Mouse (Mus musculus): Measurements from ENCODE around the gene F13a1. TPM values are rescaled to one million over a fixed set of nuclear protein-coding genes. Genes with fewer than 3 reads are reported as not detected.

Gene F13a1
- polyA plus RNA-seq, 1 experiment from 2014 or later: 2.6 TPM

GRCm38 (mm10) chr13:37049018-37049417 lies 1.0 kb downstream of the F13a1 start:
- Histone ChIP-seq H3K9me3 (ENCODE audit: control insufficient read depth, low read length) (no peaks in the 10 kb centered on the region), H3K9ac (ENCODE audit: low read length) (no peak overlapping the region), H3K4me2 (ENCODE audit: low read depth, severe bottlenecking) (no peak overlapping the region), H3K27ac (replicated peaks; ENCODE audit: low read depth, low read length) (no peak overlapping the region), H3K36me3 (ENCODE audit: control insufficient read depth, insufficient read depth, low read length) (no peaks in the 10 kb centered on the region), H3K27me3 (ENCODE audit: control insufficient read depth, insufficient read depth, low read length) (no peaks in the 10 kb centered on the region), H3K4me3 (ENCODE audit: low read depth, low read length) (no peak overlapping the region), H3K4me1 (ENCODE audit: control insufficient read depth, insufficient read depth, low read length) (no peaks in the 10 kb centered on the region)
- 53% methylated on average over 6 of the region's 6 CpGs for WGBS
- DNase-seq (ENCODE audit: low spot score) (no peak), ATAC-seq (ENCODE audit: insufficient number of reproducible peaks, low FRiP score, low TSS enrichment, low read depth) (no peak)

GRCm38 (mm10) chr13:37045005-37045404 lies 5.0 kb downstream of the F13a1 start:
- 89% methylated on average over 3 of the region's 3 CpGs for WGBS
- no peak overlapping the region for H3K4me2 ChIP-seq (ENCODE audit: low read depth, severe bottlenecking)
- H3K27me3 ChIP-seq (ENCODE audit: control insufficient read depth, insufficient read depth, low read length): no peaks in the 10 kb centered on the region
- H3K36me3 ChIP-seq (ENCODE audit: control insufficient read depth, insufficient read depth, low read length): no peaks in the 10 kb centered on the region
- DNase-seq (ENCODE audit: low spot score): peak; percentile 28
- no peak overlapping the region for H3K27ac ChIP-seq (replicated peaks; ENCODE audit: low read depth, low read length)
- no peaks in the 10 kb centered on the region for H3K9me3 ChIP-seq (ENCODE audit: control insufficient read depth, low read length)
- no peaks in the 10 kb centered on the region for H3K4me1 ChIP-seq (ENCODE audit: control insufficient read depth, insufficient read depth, low read length)
- no peak for ATAC-seq (ENCODE audit: insufficient number of reproducible peaks, low FRiP score, low TSS enrichment, low read depth)
- H3K4me3 ChIP-seq (ENCODE audit: low read depth, low read length): no peak overlapping the region
- H3K9ac ChIP-seq (ENCODE audit: low read length): no peak overlapping the region

GRCm38 (mm10) chr13:37034745-37035144 lies 15.3 kb downstream of the F13a1 start:
- no peak for ATAC-seq (ENCODE audit: insufficient number of reproducible peaks, low FRiP score, low TSS enrichment, low read depth)
- H3K9ac ChIP-seq (ENCODE audit: low read length): no peak overlapping the region
- no peak for DNase-seq (ENCODE audit: low spot score)
- no peak overlapping the region for H3K4me3 ChIP-seq (ENCODE audit: low read depth, low read length)
- no peaks in the 10 kb centered on the region for H3K27me3 ChIP-seq (ENCODE audit: control insufficient read depth, insufficient read depth, low read length)
- H3K4me2 ChIP-seq (ENCODE audit: low read depth, severe bottlenecking): no peak overlapping the region
- no peak overlapping the region for H3K27ac ChIP-seq (replicated peaks; ENCODE audit: low read depth, low read length)
- H3K9me3 ChIP-seq (ENCODE audit: control insufficient read depth, low read length): no peaks in the 10 kb centered on the region
- no peaks in the 10 kb centered on the region for H3K4me1 ChIP-seq (ENCODE audit: control insufficient read depth, insufficient read depth, low read length)
- WGBS: 86% methylated on average over 3 of the region's 3 CpGs
- no peaks in the 10 kb centered on the region for H3K36me3 ChIP-seq (ENCODE audit: control insufficient read depth, insufficient read depth, low read length)

DNA sequence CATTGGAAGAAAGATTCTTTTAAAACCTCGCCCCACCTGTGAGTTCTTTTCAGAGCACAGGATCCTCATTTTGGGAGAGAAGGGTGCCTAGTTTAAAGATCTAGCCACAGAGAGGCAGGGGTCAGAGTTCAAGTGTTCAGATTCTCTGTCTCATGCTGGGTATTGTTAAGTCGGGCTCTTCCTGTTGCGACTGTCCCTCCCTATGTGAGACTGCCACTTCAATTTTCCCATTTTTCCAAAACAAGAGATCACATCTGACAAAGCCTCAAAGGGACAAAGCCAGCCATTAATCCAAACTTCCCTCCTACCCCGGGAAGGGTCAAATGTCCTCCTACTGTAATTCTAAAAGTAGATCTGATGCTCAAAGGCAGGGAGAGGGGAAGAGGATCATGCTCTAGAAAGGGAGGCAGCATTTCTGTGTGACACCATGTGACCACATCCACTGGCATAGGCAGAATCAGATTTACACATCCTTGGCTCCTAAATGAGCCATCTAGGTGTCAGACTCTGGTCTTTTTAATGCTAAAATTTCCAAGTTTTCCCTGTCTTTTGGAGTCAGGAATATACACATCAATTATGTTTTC lies 24.0 kb downstream of the F13a1 start:
- no peaks in the 10 kb centered on the region for H3K9me3 ChIP-seq (ENCODE audit: control insufficient read depth, low read length)
- H3K4me3 ChIP-seq (ENCODE audit: low read depth, low read length): no peak overlapping the region
- H3K9ac ChIP-seq (ENCODE audit: low read length): no peak overlapping the region
- H3K4me1 ChIP-seq (ENCODE audit: control insufficient read depth, insufficient read depth, low read length): no peaks in the 10 kb centered on the region
- 74% methylated on average over 4 of the region's 4 CpGs for WGBS
- no peak overlapping the region for H3K27ac ChIP-seq (replicated peaks; ENCODE audit: low read depth, low read length)
- ATAC-seq (ENCODE audit: insufficient number of reproducible peaks, low FRiP score, low TSS enrichment, low read depth) (no peak), DNase-seq (ENCODE audit: low spot score) (no peak)
- H3K4me2 ChIP-seq (ENCODE audit: low read depth, severe bottlenecking): no peak overlapping the region
- H3K36me3 ChIP-seq (ENCODE audit: control insufficient read depth, insufficient read depth, low read length): no peaks in the 10 kb centered on the region
- no peaks in the 10 kb centered on the region for H3K27me3 ChIP-seq (ENCODE audit: control insufficient read depth, insufficient read depth, low read length)

- DNase-seq (ENCODE audit: low spot score) (no peak), ATAC-seq (ENCODE audit: insufficient number of reproducible peaks, low FRiP score, low TSS enrichment, low read depth) (no peak)
- H3K4me2 ChIP-seq (ENCODE audit: low read depth, severe bottlenecking): no peak overlapping the region
- H3K27me3 ChIP-seq (ENCODE audit: control insufficient read depth, insufficient read depth, low read length): no peaks in the 10 kb centered on the region
- H3K27ac ChIP-seq (replicated peaks; ENCODE audit: low read depth, low read length): no peak overlapping the region
- 77% methylated on average over 2 of the region's 2 CpGs for WGBS
- H3K9me3 ChIP-seq (ENCODE audit: control insufficient read depth, low read length): no peaks in the 10 kb centered on the region
- no peak overlapping the region for H3K9ac ChIP-seq (ENCODE audit: low read length)
- H3K4me1 ChIP-seq (ENCODE audit: control insufficient read depth, insufficient read depth, low read length): no peaks in the 10 kb centered on the region
- H3K4me3 ChIP-seq (ENCODE audit: low read depth, low read length): no peak overlapping the region
- H3K36me3 ChIP-seq (ENCODE audit: control insufficient read depth, insufficient read depth, low read length): no peaks in the 10 kb centered on the region
Measured at GRCm38 (mm10) chr13:37021575-37021974, 28.5 kb downstream of the F13a1 start.

DNA sequence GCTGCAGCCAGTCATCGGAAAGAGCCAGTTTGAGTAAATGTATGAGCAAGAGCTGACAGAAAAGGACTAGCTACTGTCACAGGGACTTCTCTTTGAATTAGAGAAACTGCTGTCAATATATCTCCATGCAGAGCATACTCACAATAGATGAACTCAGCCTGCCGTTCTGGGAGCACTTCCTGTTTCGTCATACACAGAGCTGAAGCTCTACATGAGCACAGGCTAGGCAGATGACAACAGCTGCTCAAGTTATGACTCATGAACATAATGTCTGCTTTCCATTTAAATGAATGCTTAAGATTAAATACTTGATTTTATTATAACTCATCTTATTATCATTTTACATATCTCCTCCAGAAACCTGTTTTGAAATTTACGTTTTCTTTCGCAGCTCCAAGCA lies 39.3 kb downstream of the F13a1 start:
- 88% methylated on average over 5 of the region's 5 CpGs for WGBS
- H3K36me3 ChIP-seq (ENCODE audit: control insufficient read depth, insufficient read depth, low read length): no peaks in the 10 kb centered on the region
- no peak overlapping the region for H3K4me3 ChIP-seq (ENCODE audit: low read depth, low read length)
- no peaks in the 10 kb centered on the region for H3K4me1 ChIP-seq (ENCODE audit: control insufficient read depth, insufficient read depth, low read length)
- no peaks in the 10 kb centered on the region for H3K27me3 ChIP-seq (ENCODE audit: control insufficient read depth, insufficient read depth, low read length)
- no peaks in the 10 kb centered on the region for H3K9me3 ChIP-seq (ENCODE audit: control insufficient read depth, low read length)
- H3K4me2 ChIP-seq (ENCODE audit: low read depth, severe bottlenecking): no peak overlapping the region
- ATAC-seq (ENCODE audit: insufficient number of reproducible peaks, low FRiP score, low TSS enrichment, low read depth) (no peak), DNase-seq (ENCODE audit: low spot score) (no peak)
- H3K9ac ChIP-seq (ENCODE audit: low read length): no peak overlapping the region
- no peak overlapping the region for H3K27ac ChIP-seq (replicated peaks; ENCODE audit: low read depth, low read length)

DNA sequence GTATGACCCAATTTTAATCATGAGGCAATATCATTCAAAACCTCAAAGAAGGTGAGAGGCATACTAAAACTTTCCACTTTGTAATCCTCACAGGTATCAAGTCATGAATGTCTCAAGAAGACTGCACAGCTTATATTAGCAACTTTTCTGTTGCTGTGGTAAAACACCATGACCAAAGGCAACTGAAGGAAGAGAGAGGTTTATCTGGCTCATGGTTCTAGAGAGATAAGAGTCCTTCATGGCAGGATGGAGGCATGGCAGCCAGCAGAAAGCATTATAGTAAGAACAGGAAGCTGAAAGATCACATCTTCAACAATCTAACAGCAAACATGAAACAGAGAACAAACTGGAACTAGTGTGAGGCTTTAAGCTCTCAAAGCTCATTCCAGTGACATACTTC lies 43.8 kb downstream of the F13a1 start:
- Histone ChIP-seq H3K27ac (replicated peaks; ENCODE audit: low read depth, low read length) (no peak overlapping the region), H3K4me2 (ENCODE audit: low read depth, severe bottlenecking) (no peak overlapping the region), H3K4me1 (ENCODE audit: control insufficient read depth, insufficient read depth, low read length) (no peaks in the 10 kb centered on the region), H3K27me3 (ENCODE audit: control insufficient read depth, insufficient read depth, low read length) (no peaks in the 10 kb centered on the region), H3K9me3 (ENCODE audit: control insufficient read depth, low read length) (no peaks in the 10 kb centered on the region), H3K9ac (ENCODE audit: low read length) (no peak overlapping the region), H3K4me3 (ENCODE audit: low read depth, low read length) (no peak overlapping the region), H3K36me3 (ENCODE audit: control insufficient read depth, insufficient read depth, low read length) (no peaks in the 10 kb centered on the region)
- ATAC-seq (ENCODE audit: insufficient number of reproducible peaks, low FRiP score, low TSS enrichment, low read depth): no peak
- DNase-seq (ENCODE audit: low spot score): no peak

DNA sequence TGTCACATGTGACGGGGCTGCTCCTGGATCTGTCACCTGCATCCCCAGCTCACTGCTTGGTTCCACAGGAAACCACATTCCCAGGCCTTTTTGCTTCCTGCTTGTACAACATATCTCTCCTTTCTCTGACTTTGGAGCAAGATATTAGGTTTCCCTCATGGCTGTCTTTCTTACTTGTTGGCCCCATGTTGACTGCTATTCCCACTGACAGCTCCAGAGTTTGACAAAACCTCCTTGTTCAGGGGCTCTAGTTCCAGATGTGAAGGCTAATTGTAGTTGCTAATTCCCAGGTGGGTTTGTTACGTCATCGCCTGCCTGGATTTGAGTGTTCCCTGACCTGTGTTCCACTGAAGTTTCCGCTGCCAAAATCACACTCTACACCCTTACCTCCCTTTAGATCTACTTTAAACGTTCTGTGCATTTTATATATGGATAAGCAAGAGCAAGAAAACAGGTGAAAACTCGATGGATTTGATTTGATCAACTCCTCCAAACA lies 50.8 kb downstream of the F13a1 start:
- H3K9ac ChIP-seq (ENCODE audit: low read length): no peak overlapping the region
- H3K27me3 ChIP-seq (ENCODE audit: control insufficient read depth, insufficient read depth, low read length): no peaks in the 10 kb centered on the region
- WGBS: 64% methylated on average over 6 of the region's 6 CpGs
- peak; percentile 58 for DNase-seq (ENCODE audit: low spot score)
- no peak overlapping the region for H3K4me2 ChIP-seq (ENCODE audit: low read depth, severe bottlenecking)
- H3K9me3 ChIP-seq (ENCODE audit: control insufficient read depth, low read length): no peaks in the 10 kb centered on the region
- no peaks in the 10 kb centered on the region for H3K4me1 ChIP-seq (ENCODE audit: control insufficient read depth, insufficient read depth, low read length)
- ATAC-seq (ENCODE audit: insufficient number of reproducible peaks, low FRiP score, low TSS enrichment, low read depth): peak; percentile 31; the same call in 1 of the 2 replicates
- H3K27ac ChIP-seq (replicated peaks; ENCODE audit: low read depth, low read length): no peak overlapping the region; the same call in 1 of the 2 replicates
- H3K4me3 ChIP-seq (ENCODE audit: low read depth, low read length): no peak overlapping the region
- H3K36me3 ChIP-seq (ENCODE audit: control insufficient read depth, insufficient read depth, low read length): no peaks in the 10 kb centered on the region

DNA sequence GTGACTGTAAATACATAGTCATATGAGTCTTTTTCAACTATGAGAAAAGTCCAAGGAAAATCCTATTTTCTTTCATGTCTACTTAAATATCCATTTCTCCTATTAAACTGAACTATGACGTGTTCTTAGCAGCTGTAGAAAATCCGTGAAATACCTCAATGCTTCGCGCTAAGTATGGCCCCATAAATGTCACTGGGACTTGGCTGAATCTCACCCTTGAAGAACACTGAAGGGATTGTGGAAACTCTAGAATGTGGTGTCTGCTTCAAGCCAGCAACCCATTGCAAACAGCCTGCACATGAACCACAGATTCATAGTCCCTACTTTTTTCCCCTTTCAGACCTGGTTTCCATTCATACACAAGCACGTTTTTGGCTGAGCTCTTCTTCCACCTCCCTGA lies 56.5 kb downstream of the F13a1 start:
- H3K9ac ChIP-seq (ENCODE audit: low read length): no peak overlapping the region
- 89% methylated on average over 5 of the region's 5 CpGs for WGBS
- no peaks in the 10 kb centered on the region for H3K9me3 ChIP-seq (ENCODE audit: control insufficient read depth, low read length)
- H3K4me3 ChIP-seq (ENCODE audit: low read depth, low read length): no peak overlapping the region
- ATAC-seq (ENCODE audit: insufficient number of reproducible peaks, low FRiP score, low TSS enrichment, low read depth) (no peak), DNase-seq (ENCODE audit: low spot score) (no peak)
- no peak overlapping the region for H3K4me2 ChIP-seq (ENCODE audit: low read depth, severe bottlenecking)
- H3K27ac ChIP-seq (replicated peaks; ENCODE audit: low read depth, low read length): no peak overlapping the region
- no peaks in the 10 kb centered on the region for H3K27me3 ChIP-seq (ENCODE audit: control insufficient read depth, insufficient read depth, low read length)
- H3K4me1 ChIP-seq (ENCODE audit: control insufficient read depth, insufficient read depth, low read length): no peaks in the 10 kb centered on the region
- no peaks in the 10 kb centered on the region for H3K36me3 ChIP-seq (ENCODE audit: control insufficient read depth, insufficient read depth, low read length)
